Mouse (Mus musculus): ENCODE results near the gene Rab3a.

DNA sequence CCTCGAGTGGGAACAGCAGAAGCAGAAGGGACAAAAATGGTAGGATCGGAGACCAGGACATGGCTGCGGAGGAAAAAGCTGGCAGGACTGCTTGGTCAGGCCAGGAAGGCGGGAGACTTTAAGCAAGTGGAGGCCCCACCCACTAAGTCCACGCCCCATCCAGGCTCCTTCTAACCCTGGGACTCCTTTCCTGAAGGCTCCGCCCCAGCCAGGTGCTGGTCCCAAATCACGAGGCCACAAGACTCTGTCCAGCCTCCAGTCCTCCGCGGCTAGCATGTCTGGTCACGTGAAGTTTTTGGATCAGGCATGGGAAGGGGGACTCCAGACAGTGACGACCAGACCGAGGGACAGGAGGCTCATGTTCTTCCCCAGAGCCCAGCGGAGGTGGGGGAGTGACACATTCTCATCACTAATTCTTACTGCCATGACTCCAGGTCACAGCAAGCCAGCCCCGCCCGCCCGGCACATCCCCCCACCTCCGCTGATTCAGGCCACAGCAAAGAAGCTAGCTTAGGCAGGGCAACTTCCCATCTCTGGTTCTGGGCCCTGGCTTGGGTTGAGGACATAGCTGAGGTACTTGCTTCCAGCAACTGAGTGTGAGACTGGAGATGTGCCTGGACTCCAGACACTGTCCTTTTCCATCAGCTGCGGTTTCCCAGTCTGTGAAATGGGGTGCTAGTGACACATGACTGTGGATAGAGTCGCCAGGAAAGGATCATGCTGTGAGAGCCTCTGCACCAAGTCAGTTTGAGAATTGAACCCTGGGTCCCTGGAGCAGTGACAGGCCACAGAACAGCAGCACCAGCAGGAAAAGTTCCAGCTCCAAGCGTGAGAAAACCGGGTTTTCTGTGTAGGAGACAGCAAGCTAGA, 12.3 kb downstream of the Rab3a start:
- TF ChIP-seq EP300 (IDR thresholded peaks at IDR 0.05; ENCODE audit: low read depth) (no peak), CTCF (IDR thresholded peaks at IDR 0.05; ENCODE audit: low read depth) (no peak)
